Mouse (Mus musculus): ENCODE data around the gene Gcc1. TPM values are rescaled to one million over a fixed set of nuclear protein-coding genes. Genes with fewer than 3 reads are reported as not detected.

Gene Gcc1
- total and polyA plus RNA-seq, 3 experiments: 9.0 to 9.2 TPM; not detected in 1

DNA sequence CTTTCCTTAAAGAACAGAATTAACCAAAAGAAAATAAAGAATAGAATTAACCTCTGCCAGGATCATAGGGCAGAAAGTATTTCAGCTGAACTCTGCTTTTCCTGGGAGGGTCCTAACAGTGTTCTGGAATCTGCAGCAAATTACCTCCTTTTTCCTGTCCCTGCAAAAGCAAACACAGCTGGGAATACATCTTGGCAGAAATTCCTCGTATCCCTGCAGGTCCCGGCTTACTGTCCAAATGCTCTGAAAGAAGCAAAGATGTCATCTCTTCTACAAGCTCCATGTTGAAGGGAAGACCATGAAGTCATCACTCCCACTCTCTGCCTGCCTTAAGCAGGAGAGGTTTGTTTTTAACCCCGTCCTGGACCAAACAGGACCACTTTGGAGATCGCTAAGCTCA lies 11.2 kb downstream of the Gcc1 start:
- peaks cover 2 to 14% of the 10 kb centered on the region in 2 experiments; a peak in 3 of 4 replicates for H3K4me1 ChIP-seq (ENCODE audit: control insufficient read depth in 1 of 2, insufficient read depth in 2 of 2, low read length in 2 of 2)
- no peak overlapping the region for H3K9ac ChIP-seq (ENCODE audit: control insufficient read depth, low read depth, low read length, poor library complexity, severe bottlenecking)
- H3K9me3 ChIP-seq (replicated peaks; ENCODE audit: insufficient read depth, low read length): no peaks in the 10 kb centered on the region
- H3K79me2 ChIP-seq (ENCODE audit: control insufficient read depth, insufficient read depth, low read length, poor library complexity): peaks cover 12% of the 10 kb centered on the region
- TF ChIP-seq E2F4 (IDR thresholded peaks at IDR 0.05; ENCODE audit: borderline replicate concordance, low read depth, low read length) (no peak), USF1 (IDR thresholded peaks at IDR 0.05; ENCODE audit: low read depth, low read length) (no peak), NELFE (IDR thresholded peaks at IDR 0.05; ENCODE audit: low read depth, low read length) (no peak), MEF2A (IDR thresholded peaks at IDR 0.05; ENCODE audit: extremely low read depth, insufficient replicate concordance, low read depth, low read length, poor library complexity, severe bottlenecking) (no peak), TCF12 (IDR thresholded peaks at IDR 0.05; ENCODE audit: low read depth, low read length) (no peak), JUND (IDR thresholded peaks at IDR 0.05; ENCODE audit: low read depth, low read length) (no peak), EP300 (IDR thresholded peaks at IDR 0.05; ENCODE audit: low read depth in 1 of 2, low read length in 2 of 2) (no peak), ZMIZ1 (IDR thresholded peaks at IDR 0.05; ENCODE audit: low read depth, low read length) (no peak), MYC (IDR thresholded peaks at IDR 0.05; ENCODE audit: low read depth, low read length) (no peak), RAD21 (IDR thresholded peaks at IDR 0.05; ENCODE audit: low read depth, low read length) (no peak), MAZ (IDR thresholded peaks at IDR 0.05; ENCODE audit: low read depth, low read length) (no peak), BHLHE40 (IDR thresholded peaks at IDR 0.05; ENCODE audit: borderline replicate concordance, low read depth, low read length) (no peak), MAX (IDR thresholded peaks at IDR 0.05; ENCODE audit: low read length) (no peak), KAT2A (conservative IDR thresholded peaks at IDR 0.05; ENCODE audit: low read depth, low read length) (no peak), MAFK (IDR thresholded peaks at IDR 0.05; ENCODE audit: borderline replicate concordance, low read depth, low read length) (no peak), GATA1 (IDR thresholded peaks at IDR 0.05; ENCODE audit: low read depth, low read length) (no peak), MXI1 (IDR thresholded peaks at IDR 0.05; ENCODE audit: low read depth, low read length) (no peak), ZNF384 (IDR thresholded peaks at IDR 0.05; ENCODE audit: low read depth, low read length) (no peak), CHD2 (IDR thresholded peaks at IDR 0.05; ENCODE audit: low read length) (no peak), TAL1 (IDR thresholded peaks at IDR 0.05; ENCODE audit: low read length) (no peak)
- no peak for DNase-seq (ENCODE audit: low read depth, low spot score)
- no peak overlapping the region for H3K4me3 ChIP-seq (ENCODE audit: control insufficient read depth in 1 of 2, insufficient read depth in 1 of 2, low read depth in 2 of 2, low read length in 2 of 2)
- no peaks in the 10 kb centered on the region for H3K27me3 ChIP-seq (ENCODE audit: control insufficient read depth in 1 of 2, insufficient read depth in 2 of 2, low read length in 2 of 2)
- H3K27ac ChIP-seq (ENCODE audit: control insufficient read depth, low read depth, low read length): no peak overlapping the region
- H3K36me3 ChIP-seq (ENCODE audit: control insufficient read depth in 1 of 2, insufficient read depth in 2 of 2, low read length in 2 of 2): peaks cover 0 to 5% of the 10 kb centered on the region in 2 experiments; a peak in 3 of 4 replicates

DNA sequence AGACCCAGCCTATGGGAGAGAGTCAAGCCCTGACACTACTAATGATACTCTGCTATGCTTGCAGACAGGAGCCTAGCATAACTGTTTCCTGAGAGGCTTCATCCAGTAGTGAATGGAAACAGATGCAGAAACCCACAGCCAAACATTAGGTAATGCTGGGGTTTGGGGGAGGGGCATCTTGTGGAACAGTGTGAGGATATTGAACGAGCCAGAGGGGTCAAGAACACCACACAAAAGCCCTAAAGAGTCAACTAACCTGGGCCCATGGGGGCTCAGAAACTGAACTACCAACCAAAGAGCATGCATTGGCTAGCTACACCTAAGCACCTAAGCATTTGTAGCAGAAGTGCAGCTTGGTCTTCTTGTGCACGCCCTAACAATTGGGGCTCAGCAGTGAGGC lies 17.0 kb downstream of the Gcc1 start:
- no peak for DNase-seq (ENCODE audit: low read depth, low spot score)
- Histone ChIP-seq H3K27ac (ENCODE audit: control insufficient read depth, low read depth, low read length) (no peak overlapping the region), H3K9me3 (replicated peaks; ENCODE audit: insufficient read depth, low read length) (no peaks in the 10 kb centered on the region), H3K36me3 (ENCODE audit: control insufficient read depth in 1 of 2, insufficient read depth in 2 of 2, low read length in 2 of 2) (no peaks in the 10 kb centered on the region; a peak in 1 of 4 replicates), H3K4me3 (ENCODE audit: control insufficient read depth in 1 of 2, insufficient read depth in 1 of 2, low read depth in 2 of 2, low read length in 2 of 2) (no peak overlapping the region), H3K4me1 (ENCODE audit: control insufficient read depth in 1 of 2, insufficient read depth in 2 of 2, low read length in 2 of 2) (no peaks in the 10 kb centered on the region), H3K9ac (ENCODE audit: control insufficient read depth, low read depth, low read length, poor library complexity, severe bottlenecking) (no peak overlapping the region), H3K79me2 (ENCODE audit: control insufficient read depth, insufficient read depth, low read length, poor library complexity) (no peaks in the 10 kb centered on the region), H3K27me3 (ENCODE audit: control insufficient read depth in 1 of 2, insufficient read depth in 2 of 2, low read length in 2 of 2) (no peaks in the 10 kb centered on the region)
- no peak for TF ChIP-seq TAL1 (IDR thresholded peaks at IDR 0.05; ENCODE audit: low read length)

Measured in MEL (cell line).